Mouse (Mus musculus) left cerebral cortex, adult 9 months (tissue): ENCODE measurements at regions not wholly inside any gene's neighbourhood (a gene's known extent, or its start where the extent isn't known, plus 50 kb on each side); places are given as distances from the start of the nearest gene placed in this dataset.
A peak's percentile ranks its signal among the peaks of the same experiment; 100 is the strongest.

ENCODE experiments used
- DNase-seq, 2 experiments: peaks; one replicate each; pipeline ENCODE4 v3.0.0; 2022; ENCODE audit warnings: low spot score in 2 of 2

DNA sequence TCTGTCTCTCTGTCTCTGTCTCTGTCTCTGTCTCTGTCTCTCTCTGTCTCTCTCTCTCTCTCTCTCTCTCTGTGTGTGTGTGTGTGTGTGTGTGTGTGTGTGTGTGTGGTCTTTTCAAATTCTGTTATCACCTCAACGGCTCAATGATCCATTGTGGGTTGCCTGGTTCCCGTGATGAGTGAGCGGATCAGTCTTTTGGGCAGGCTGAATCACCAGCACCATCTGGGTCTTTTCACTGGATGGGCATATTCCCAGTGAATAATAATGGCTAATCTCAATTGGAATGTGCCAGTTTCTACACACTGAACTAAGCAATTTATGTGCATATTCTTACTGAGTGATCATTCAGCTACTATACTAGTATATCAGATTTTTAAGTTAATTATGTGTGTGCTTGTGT, 216.4 kb downstream of the Lmx1a start:
- DNase-seq: no peak

DNA sequence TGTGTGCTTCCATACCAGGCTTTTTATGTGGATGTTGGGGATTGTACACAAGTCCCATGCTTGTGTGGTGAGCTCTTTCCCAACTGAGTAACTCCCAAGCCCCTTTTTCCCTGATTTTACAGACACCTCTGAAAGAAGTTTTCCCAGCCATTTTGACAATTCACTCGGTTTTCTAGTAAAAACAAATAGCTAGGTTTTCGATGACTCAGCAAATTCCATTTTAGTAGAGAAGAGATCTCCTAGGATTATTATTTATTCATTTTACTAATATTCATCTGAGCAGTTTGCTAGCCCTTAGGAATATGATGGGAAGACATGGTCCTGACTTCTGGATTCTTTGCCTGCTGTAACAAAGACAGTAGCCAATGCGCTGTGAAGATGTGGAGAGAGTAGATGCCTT, 223.0 kb downstream of the Lmx1a start:
- no peak for DNase-seq

DNA sequence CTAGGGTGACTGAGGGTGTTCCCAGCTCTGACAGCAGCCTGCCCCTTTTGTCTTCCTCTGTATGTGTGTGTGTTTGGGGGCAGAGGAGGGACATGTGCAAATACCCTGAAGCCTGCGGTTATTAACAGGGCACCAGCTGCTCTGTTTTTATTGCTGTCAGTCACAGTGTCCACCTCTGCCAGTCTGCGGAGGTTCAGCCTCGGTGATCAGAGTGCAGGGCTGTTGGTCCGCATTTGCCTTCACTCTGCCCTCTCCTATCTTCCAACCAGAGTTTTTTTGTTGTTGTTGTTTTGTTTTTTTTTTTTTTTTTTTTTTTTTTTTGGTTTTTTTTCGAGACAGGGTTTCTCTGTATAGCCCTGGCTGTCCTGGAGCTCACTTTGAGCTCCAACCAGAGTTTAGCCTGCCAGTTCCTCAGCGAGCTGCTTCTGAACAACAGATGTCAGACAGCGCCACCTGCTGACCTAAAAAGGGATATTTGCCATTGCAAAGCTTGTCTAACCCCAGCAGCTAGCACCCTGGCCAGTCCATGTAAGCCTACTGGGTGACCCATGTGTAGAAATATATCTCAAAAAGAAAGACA, 226.0 kb downstream of the Lmx1a start:
- peak in 1 of 2 experiments; percentile 83 for DNase-seq

DNA sequence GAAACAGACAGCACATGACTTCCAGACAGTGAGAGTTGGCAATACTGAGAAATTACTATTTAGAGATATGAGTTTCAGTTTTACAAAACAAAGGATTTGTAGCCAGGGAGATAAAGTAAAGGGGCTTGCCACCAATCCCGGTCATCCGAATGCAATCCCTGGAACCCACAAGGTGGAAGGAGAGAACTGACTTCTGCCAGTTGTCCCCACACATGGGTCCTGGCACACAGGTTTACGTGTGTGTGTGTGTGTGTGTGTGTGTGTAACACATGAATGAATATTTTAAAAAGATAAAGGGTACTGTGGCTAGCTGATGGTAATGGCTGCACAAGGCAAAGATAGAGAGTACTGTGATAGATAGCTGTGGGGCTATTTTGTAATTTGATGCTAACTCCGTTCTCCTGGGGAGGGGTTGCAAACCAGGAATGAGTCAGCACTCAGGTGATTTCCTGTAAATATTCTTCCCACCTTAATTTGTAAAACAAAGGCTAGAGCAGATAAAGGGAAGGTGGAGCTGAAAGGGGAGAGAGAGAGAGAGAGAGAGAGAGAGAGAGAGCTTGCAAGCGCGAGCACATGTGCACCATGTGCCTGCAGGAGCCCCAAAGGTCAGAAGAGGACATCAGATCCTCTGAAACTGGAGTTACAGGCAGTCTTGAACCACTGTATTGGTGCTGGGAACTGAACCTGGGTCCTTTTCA, 226.7 kb downstream of the Lmx1a start:
- DNase-seq: no peak

DNA sequence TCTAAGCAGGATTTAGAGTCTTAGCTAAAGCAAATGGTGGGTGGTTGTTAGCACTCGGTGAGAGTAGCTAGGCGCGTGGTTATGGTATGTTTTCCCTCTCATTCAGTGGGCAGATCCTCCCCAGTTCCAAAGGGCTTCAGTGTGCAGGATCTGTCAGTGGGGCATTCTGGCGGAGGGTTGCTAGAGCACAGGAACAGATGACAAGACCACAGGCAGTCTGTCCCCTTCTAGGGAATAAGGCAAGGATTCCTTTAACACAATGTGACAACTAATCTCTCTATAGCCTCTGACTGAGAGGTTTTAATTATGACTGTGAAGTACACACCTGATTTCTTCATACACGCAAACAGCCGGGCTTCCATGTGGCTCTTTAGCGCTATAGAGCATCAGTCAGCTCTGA, 233.9 kb downstream of the Lmx1a start:
- no peak for DNase-seq

DNA sequence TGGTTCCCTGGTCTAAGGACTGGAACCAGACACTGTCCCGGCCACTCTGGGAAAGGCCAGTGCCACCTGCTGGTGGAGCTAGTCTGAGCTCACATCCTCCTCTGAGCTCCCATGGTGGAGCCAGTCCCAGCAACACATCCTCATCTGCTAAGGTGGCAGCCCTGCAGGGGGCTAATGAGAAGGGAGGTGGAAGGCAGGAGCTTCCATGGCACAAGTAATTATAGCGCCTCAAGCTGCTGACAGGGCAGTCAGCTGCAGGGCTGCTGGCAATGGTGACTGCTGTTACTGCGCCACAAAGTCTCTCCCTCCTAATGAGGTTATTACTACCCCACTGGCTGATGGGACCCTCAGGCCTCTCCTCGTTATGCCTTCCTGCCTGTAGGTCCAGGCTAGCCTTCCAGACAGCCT, 239.0 kb downstream of the Lmx1a start:
- no peak for DNase-seq

DNA sequence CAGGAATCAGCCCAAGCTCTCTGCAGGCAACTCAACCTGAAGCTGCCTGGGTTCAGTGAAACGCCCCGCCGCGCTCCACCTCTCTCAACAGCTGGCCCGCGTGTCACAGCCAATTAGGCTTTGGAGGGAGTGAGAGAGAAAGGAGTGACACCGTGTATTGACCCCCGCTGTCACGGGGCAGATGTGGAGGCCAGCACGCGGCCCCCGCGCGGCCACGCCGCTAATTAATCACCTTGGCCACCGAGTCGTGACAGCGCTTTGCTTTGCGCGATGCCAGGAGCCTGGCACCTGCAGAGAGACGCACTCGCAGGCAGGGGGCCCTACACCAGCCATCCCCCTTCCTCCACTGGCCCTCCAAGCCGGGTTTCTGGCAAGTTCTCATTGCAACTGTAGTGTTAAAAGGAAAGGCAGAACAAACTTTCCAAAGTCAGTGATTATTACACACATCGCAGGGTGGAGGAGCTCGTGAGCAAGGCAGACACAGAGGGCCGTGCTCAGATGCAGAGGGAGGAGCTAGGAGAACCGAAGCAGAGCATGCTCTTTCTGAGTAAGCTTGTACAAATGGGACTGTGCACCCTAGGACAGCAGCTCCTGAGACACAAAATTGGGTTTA, 240.8 kb downstream of the Lmx1a start:
- no peak for DNase-seq

DNA sequence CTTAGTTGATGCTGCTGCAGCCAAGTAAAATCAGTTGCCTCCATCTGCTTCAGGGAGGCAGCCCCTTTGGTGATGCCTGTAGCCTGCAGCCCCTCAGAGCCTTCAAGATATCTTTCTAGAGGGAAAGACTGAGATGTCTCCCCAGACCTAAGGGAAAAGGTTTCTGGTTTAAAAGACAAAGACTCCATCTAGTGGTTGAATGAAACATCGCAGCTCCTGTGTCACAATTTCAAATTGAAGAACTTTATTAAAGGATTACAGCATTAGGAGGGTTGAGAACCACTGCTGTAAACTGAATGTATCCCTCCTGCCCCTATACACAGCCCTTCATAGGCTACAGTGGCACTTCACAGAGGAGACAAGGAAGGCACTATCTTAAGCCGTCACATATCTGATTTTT, 243.1 kb downstream of the Lmx1a start:
- DNase-seq: peak in 1 of 2 experiments; percentile 53

DNA sequence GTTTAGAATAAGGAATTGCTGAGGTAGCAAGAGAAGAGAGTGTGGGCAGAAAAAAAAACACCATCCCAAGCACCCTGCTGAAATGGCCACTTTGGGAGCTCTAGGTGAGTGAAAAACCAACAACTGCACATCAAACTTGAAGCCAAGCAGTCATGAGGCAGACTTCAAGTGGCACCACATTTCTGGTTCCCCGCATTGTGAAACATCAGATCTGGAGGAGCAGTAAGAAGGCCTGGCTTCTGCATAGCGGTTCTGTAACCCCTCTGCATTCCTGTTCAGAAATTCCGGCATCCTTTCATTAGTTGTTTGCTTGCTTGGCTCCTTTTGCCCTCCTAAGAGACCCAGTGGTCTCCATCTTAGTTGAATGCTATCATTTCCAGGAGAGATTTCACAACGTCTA, 247.7 kb downstream of the Lmx1a start:
- DNase-seq: no peak

DNA sequence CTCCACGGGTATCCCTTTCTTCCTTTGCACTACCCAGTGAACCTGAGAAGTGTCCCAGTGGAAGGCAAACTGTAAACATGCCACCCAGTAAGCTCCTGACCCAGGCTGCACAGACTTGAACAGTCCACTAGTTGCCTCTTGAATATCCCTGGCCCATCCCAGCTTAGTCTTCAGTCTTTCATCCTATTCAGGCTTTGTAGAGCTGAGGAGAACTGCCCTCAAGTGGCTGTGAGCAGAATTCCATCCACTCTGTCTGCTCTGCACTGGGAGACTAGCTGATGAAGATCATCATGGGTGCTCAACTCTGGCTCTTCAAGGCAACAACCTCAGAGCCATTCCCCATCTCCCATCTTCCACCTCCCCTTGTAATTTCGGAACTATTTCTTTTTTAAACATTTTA, 249.1 kb downstream of the Lmx1a start:
- DNase-seq: no peak

DNA sequence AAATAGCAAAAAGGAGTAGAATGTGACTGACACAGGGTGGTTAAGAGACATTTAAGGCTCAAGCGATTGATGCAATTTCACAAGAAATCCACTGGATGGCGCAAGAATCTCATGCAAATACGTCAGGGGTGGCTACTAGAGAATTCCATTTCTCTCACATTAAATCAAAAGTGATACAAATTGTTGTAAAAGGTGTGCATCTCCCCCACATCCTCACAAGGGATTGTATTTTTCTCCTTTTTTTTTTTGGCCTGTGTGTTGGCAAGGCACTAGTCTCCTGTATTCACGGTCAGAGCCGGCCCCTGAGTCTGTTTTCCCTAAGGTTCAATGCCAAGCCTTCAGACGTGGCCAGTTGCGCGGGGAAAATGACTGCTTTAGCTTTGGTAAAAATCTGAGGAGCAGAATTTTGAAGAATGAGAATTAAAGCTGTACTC, 253.0 kb downstream of the Lmx1a start:
- no peak for DNase-seq

DNA sequence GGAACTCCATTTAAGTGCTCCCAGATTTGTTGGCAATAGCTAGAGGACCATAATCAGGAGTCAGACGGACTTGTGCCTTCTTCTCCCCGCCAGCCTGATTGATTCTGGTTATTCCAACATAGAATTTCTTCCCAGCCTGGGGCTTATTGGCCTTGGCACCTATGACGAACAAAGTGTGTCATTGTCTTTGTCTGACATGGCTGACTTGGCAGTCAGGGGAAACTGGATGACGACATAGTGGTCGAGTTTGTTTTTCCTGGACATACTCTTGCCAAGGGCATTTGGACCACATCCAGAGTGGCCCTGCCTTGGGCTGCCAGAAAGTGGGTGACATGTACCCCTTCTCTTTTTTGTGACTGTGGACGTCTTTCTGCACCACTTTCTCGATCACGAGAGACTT, 254.1 kb downstream of the Lmx1a start:
- no peak for DNase-seq

DNA sequence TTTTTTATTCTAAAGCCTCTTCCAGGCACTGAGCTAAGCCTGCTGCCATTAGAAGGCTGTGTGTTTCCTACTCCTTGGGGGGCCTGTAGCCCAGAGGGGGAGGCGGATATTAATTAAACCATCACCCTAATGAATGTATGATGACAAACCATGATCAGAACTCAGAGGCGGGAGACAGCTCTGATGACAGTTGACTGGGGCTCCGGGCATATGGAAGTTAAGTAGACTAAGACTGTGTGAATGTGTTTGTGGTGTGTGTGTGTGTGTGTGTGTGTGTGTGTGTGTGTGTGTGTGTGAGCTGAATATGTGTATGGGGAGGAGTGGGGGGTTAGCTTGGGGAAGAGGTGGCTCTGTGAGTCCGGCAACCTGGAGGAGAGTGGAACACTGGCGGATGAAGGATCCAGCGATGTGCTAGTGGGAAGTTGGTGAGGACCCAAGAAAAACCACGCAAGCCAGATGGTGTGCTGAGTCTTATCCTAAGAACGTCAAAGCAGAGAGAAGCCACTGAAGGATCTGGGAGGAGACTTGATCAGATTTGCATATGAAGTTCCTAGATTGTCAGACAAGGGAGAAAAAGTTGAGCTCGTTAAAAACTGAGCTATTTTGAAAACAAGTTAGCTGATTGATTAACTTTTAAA, 256.7 kb downstream of the Lmx1a start:
- peak; percentile 30 to 86 for DNase-seq

DNA sequence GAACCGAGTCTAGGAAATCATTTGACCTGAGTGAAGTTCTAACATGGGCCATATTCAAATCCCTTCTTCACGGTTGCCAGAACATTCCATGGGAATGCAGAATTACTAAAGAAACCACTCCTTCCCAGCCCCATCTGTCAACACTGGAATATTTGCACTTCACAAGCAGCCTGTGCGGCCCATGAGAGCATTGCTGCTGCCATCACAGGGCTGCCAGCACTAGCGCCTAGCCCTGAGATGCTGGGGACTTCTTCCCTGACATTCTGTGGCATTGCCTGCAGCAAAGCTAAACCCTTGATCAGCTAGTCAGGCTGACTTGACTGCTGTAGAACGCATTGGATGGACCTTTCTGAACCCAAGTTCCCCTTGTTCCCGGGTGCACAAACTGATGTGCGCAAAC, 258.8 kb downstream of the Lmx1a start:
- no peak for DNase-seq

DNA sequence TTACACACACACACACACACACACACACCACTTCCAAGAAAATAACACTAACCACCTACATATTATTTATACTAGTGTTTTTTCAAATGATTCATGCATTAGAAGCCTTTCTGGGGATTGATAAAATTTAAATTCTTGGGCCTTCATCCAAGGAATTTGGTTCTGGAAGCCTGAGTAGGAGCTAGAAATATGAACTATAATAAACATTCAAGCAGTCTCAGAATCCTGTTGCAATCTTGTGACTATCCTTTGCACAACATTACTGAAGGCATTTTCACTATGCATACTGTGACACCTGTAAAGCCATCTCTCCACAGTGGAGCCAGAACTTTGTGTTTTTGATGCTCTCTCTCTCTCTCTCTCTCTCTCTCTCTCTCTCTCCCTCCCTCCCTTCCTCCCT, 262.7 kb downstream of the Lmx1a start:
- DNase-seq: no peak

DNA sequence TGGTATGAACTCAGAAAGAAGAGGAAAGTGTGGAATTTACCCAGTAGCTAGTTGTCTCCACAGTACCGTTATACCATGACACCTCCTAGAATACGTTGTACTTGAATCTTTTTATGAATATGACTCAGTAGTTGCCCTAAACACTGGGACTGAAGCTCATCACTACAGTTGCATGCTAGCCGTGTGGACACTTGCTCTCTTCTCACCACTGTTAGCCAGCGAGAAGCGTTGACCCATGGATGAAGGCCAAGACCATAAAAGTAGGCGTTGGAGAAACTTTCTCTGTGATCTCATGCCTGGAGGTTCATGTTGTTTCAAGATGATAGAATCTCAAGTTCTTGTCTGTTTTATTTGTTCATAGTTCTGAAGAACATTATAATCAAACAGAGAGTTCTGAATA, 269.5 kb downstream of the Lmx1a start:
- DNase-seq: no peak

DNA sequence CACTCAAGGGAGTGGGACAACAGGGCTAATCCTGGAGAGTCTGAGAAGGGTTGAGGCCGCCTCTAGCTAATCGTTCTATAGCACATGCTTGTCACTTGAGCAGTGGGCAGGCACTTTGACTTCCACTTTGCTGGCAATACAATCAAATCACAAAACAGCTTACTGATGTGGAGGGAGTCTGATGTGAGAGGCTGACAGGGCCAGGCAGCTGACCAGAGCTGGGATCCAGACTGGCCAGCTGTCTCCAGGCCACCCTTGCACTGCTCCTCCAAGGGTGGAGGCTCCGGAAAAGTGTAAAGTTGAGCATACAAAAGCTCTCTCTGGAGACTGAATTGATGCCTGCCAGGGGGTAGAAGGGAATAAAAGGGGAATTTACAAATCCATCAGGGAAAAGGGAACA, 280.5 kb downstream of the Lmx1a start:
- DNase-seq: no peak

DNA sequence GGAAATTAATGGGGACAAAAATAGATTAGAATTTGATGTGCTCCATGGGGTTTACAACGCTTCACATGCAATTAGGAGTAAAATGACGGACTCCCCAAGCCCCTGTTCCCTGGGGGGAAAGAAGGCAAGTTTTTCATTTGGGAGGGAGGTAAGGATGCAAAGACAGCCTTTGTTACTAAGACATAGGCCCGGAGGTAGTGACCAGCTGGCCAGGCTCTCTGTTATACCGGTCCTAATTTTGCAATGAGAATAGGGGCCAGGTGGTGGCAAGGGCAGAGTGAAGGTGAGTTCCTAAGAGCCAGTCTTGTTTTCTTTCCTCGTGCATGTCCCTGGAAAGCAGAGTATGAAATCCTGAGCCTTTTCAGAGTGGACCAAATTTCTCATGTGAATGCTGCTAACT, 280.9 kb downstream of the Lmx1a start:
- no peak for DNase-seq

DNA sequence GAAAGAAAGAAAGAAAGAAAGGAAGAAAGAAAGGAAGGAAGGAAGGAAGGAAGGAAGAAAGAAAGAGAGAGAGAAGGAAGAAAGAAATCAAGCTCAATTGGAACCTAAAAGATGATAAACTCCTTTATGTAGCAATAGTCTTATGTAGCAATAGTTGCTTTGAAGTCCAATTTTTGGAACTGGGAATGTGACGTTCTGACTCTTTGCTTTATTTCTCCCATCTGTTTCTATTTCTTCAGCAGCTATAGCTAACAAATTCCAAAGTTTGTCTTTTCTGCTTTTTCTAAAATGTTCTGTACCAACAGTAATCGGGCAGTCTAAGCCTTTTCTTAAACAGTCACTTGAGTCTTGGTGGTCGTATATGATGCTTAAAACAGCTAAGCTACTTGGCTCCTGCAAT, 287.7 kb downstream of the Lmx1a start:
- no peak for DNase-seq

DNA sequence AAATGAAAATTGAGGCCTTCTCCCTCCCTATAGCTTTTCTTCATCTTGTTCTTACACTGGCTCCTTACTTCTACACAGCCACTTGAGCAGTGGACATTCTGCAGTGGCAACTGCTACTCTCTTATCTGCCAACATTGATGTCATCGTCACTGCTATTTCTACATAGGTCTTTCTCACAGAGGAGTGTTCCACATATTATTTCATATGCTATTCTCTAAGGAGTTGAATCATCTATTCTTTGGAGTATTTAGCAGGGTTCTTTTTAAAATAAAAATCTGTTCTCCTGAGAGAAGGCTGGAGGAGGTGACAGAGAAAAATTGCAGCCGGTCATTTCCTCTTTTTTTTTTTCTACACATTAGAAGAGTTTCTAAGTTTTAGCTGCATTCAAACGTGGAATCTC, 290.1 kb downstream of the Lmx1a start:
- peak in 1 of 2 experiments; percentile 14 for DNase-seq

DNA sequence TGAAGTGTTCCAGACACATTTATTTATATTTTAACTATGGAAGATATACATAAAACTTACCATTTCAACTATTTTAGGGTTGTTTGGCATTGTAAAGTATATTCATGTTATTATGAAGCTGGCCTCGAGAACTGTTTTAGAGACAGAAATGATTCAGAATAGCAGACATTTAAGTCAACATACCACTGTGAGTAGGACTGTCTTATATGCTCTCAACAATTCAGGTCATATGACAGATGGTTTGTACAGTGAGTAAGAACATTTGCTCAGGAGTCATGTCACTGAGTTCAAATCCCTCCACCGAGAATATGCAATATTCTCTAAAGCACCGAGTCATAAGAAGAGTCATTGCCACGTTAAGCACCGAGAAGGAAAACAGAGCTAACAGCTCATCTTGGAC, 290.6 kb downstream of the Lmx1a start:
- DNase-seq: no peak

DNA sequence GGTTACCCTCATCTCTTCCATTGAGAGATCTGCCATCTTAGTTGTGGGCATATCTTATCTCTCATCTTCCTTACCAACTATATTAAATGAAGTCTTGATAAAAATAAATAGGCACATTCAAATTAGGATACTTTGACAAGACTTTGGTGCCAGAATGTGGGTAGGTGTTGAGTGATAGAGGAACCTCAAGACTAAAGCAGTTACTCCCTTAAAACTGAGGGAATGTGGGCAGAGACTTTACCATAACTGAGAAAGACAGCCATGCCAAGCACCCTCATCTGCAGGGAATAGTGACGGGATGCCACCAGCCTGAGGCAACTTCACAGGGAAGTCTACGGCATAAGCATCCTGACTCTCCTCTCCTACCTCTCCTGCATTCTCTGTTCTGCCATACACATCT, 292.3 kb downstream of the Lmx1a start:
- DNase-seq: peak; percentile 19 to 46

DNA sequence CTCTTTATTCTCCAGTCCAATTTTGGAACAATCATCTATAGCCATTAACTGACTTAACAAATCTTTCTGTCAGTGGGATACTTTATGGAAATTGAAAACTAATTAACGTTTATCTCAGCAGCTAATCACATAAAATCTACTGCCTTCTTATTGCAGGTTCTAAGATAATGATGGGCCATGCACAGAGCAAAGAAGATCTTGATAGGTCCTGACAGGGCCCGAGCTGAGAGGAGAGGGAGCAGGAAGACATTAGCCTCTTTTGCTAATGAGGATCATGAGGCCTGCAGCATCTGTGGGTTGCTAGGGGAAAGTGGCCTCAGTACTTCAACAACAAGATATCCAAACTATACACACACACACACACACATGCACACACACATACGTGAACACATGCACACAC, 318.4 kb downstream of the Lmx1a start:
- DNase-seq: no peak
